Mouse (Mus musculus) layer of hippocampus, adult 9-10 months (tissue): ENCODE measurements around the gene Phgdh.
"Not testable (repeated sequence)": the region's sequence is repeated elsewhere in the genome, so short reads cannot be mapped to it uniquely, and the experiment has no call there.

Experiments
- DNase-seq: peaks from one replicate; pipeline ENCODE4 v3.0.0; 2022; ENCODE audit warnings: low spot score

Phgdh gene

DNA sequence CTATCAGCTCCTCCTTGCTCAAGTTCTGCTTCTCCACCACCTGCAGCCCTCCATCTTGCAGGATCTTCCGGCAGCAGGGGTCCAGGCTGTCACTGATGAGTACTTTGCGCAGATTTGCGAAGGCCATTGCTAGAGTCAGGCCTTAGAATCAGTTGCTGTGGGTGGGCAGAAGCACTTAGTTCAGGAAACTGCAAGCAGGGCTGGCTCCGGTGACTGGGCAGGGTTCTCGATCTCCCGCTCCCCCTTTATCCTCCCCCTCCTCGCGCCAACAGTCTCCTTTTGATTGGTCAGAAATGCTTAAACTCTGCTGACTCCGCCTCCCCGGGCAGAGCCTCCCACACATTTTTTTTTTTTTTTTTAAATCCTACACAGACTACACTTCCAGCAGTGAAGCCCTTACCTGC lies at the start of gene Phgdh:
Gene Phgdh (minus strand): TSS at position 285 of the 404 bp plus-strand sequence.
- not testable (repeated sequence) for DNase-seq

DNA sequence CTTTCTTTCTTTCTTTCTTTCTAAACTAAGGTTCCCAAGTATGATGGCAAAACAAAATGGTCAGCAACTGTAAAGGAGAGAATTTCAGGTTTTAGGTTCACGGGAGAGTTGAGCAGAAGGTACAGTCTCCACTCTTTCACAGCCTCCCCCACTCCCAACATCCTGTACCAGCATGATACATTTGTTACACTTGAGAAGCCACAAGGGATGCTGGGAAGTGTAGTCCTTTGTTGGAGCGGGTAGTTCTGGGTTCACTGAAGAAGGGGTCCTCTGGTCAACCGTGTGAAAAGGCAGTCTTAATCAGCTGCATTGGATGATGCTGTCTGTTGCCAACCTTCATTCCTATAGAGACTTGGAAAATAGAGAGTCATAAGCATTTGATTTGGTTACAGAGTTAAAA lies 49.5 kb upstream of the Phgdh start:
- DNase-seq = no peak

DNA sequence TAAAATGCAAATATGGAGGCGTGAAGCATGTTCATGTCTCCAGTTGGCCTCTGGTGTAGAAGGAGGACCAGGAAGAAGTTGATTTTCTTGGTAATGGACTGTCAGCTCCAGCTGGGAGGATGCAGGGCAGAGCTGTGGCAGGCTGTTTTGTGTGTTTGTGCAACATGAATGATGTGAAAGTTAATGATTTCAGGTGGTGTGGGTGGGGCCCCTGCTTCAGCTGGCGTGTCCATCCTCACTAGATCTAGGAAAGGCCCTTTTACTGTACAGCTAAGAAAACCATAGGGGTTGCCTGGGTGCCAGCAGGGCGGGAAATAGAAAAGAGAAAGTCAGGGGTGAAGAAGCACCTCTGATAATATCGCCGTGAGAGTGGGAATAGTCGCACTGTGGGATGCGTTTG lies 48.0 kb upstream of the Phgdh start:
- no peak for DNase-seq

DNA sequence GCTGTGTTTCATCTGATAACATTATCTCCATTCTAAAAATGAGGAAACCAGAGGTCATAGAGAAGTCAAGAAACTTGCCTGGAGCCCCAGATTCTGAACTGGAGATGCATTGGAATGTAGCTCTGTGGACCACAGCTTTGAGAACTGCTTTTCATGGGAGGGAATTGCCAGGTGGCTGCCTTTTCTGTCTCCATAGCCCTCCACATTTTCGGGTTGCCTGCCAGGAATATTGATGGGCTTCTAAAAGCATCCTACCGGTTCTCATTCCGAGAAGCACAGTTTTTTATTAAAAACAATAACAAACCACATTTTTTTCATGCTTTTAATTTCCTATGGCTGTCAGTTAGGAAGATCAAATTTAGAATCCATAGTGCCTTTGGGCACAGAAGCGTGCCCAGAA lies 47.3 kb upstream of the Phgdh start:
- no peak for DNase-seq

DNA sequence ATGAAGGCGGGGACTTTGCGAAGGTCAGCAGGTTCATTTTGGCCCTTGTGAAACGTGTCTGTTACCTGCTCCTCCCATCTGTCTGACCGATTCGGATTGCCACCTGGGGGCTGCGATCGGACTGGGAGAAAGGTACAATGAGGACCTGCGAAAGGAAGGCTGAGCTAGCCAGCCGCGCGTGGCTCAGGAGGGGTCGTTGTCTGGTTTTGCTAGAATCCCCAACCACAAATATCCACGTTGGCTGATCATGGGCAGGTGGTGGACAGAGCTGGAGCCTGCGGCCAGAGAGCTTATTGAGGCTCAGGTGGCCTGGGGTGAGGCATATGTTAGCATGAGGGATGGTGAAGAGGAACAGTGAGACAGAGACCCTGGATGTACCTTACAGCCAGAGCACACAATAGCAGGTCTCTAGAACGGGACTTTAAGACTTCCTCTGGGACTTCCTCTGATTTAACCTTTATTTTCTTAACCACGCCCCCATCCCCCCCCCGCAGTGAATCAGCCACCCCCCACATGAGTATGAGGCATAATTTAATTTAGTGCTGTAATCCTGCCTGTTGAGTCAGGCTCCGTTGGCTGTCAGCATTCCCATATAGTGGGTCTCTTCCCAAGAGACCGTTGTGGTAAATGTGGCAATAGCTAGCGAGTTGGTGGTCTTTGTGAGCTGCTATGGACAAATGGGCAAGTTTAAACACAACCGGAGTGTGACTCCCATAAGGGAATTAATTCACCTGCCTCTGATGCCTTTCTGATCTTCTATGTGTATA lies 43.4 kb upstream of the Phgdh start:
- no peak for DNase-seq

DNA sequence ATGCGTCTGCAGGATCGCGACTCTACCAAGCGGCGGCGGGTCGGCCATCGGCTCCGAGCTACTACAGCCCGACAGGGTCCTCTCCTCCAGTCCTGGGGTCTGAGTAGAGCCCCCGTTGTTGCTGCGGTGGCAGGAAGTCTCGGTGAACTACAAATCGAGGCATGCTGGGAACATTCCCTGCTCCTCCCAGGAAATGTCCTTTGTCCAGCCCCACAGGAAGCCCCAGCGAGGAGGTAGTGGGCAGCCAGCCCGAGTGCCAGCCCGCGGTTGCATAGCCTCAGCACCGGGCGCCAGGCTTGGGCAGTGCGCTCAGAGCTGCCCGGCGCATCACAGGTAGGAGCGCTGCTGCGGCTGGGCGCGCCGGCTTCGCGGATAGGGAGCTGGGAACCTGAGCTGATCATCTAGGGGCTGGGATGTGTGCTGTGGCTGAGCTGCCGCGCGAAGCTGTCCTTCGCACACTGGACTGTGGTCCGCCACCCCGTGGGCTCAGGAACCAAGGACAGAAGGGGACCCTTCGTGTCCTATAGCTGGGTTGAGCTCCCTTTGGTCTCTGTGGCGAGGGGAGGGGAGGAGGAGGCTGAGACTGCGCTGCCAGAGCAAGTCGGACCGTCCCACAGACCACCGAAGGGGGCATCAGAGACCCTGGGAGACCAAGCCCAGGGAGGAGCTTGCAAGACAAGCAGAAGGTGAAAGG lies 42.6 kb upstream of the Phgdh start, which contains the start of gene Zfp697:
Gene Zfp697 (plus strand): TSS at position 216 of the 694 bp plus-strand sequence.
- DNase-seq = peak; percentile 54

DNA sequence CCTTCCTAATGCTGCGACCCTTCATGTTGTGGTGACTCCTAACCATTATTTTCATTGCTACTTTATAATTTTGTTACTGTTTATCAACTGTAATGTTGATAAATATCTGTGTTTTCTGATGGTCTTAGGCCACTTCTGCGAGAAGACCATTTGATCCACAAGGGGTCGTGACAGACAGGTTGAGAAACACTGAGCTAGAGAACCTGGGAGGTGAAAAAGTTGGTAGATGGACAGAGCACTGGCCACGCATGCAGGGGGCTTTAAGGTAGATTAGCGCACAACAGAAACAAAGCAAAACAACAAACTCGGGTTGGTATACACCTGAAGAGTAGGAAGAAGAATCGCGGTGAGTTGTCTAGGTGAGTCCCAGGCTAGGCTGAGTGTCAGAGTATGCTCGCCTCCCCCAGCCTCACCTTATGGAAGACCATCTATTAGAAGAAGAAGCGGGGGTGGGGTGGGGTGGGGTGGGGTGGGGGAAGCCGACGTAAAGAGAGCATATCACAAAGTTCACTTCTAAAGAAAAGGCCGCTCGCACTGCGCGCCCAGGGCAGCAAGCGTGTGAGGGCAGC lies 42.0 kb upstream of the Phgdh start:
- no peak for DNase-seq

DNA sequence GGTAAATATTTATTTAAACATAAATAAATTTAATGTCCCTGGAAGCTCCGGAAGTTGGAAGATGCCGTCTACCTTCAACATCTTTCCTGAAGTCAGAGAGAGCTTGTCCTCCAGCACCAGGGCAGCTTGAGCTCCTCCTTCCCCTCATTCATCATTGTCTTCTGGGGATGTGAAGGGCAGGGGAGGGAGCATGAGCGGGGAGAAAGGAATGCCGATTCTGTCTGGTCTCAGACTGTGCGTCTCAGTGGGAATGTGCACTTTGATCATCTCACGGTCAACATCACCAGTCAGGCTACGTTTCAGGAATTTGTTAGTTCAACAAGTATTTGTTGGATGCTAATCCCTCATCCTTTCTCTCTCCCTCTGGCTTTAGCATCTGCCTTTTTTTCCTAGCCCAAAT lies 39.4 kb upstream of the Phgdh start:
- no peak for DNase-seq

DNA sequence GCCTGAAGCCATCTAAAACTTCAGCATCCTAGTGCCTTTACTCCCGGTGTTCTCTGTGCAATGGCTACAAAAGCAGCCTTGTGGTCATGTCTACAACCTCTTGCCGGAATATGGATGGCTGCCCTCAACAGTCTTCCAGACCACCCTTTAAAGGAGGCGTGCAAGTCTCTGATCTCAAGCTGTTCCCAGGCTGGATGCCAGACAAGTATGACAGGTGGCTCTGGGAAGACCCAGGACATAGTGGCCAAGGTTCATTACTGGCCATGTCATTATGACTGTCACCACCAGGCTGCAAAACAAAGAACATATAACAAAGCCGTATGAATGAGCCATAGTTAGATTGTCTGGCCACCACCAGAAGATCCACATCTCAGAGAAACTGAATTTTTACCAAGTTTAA lies 38.5 kb upstream of the Phgdh start:
- no peak for DNase-seq

DNA sequence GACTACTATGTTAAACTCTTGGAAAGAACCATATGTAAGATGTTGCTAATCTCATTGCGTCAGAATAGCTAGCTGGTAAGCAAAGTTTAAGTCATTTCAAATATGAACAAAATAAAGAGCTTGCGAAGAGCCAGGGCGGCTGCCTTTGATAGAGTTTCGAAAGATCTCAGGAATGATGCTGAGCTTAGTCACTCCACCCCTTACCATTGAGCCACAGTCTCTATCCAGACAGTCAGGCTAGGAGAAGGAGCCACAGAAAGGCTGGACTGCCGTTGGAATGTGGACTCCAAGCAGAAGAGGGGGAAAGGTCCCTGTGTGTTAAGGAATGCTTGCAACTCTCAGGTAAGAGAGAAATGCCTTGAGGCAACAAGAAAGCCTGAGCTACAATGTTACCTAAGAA lies 35.2 kb upstream of the Phgdh start:
- DNase-seq = no peak

DNA sequence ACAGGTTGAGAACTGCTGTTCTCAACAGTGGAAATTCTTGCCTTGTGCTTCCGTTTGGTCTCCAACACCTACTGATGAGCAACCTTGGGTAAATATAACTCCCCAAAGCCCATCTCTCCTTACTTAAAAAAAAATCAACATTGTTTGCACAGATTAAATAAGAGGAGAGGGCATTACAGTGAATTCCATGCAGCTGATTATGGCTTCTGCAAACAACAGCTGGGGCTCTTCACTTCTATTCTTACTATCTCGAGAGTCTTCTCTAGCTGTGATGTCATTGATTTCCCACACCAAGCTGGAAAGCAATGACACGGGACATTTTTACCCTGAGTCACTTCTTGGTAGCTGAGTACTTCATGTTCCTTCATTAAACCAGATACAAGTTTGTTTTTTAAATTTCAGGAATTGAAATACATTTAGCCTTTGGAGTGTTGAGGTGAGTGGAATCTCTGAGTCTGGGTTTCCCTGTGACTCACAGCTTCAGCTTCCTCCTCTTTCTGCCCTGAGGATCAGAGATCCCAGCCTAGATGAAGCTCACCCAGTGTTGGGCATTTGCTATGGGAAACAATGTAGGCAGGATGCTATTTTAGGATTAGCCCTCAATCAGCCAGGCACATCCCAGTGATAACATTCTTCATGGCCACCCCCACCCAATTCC lies 34.4 kb upstream of the Phgdh start:
- no peak for DNase-seq

DNA sequence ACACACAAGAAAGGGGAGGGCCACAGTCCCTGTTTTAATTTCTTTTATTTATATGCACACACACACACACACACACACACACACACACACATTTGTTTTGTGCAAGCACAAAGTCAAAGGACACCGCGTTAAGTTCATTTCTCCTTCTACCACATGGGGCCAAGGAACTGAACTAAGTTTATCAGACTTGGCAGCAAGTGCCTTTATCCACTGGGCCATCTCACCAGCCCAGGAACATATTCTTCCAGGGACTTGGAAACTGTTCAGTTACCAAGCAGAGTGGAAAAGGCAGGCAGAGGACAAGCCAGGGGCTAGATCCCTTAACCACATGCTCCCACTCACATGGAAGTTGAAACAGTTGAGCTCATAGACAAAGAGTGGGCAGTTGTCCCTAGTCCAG lies 29.0 kb upstream of the Phgdh start:
- DNase-seq = no peak

DNA sequence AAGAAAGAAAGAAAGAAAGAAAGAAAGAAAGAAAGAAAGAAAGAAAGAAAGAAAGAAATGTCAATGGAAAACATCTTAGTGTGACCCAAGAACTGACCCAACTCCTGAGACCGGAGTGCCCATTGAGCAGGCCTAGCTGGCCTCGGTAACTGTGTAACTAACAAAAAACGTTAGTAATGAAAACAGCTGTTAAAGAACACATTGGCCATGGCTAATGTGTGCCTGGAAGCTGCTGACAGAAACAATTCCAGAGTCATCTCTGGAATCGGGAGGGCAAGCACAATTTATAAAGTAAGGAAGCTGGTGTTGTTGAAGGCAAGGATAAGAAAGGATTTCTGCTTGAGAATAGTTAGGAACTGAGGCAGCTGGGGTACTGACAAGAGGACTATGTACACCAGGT lies 28.5 kb upstream of the Phgdh start:
- DNase-seq = no peak

DNA sequence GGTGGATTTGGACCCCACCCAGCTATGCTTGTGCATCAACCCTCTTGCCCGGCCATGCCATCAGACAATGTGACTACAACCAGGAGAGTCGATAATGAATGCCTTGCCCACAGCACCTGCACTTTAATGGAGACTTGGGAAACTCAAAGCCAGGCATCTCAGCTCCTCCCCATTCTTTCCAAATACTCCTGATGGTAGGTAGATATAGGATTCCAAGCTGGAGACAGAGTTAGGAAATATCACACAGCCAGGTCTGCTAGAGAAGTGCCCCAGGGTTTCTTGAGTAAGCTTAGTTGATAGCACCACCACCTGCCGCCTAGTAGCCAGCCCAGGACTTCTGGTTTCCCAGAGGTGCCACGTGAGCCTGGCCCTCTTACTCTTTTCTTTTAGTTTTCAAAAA lies 27.0 kb upstream of the Phgdh start:
- DNase-seq = no peak

DNA sequence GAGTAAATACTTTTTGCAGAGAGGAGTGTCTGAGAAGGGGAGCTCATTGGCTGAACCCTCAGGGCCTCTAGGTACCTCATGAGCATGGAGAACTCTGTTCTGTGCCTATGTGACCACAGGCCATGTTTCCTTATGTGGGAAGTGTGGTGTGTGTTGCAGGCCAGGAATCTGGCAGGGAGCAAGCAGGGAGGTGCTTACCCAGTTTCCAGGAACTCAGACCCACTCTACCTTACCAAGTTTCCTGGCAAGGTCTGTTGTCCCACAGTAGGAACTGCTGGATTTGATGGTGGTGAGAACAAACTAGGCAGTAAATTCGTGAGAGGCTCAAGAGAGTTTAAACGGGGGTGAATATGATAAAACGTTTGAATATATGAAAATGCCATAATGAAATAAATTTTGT lies 26.3 kb upstream of the Phgdh start:
- no peak for DNase-seq

DNA sequence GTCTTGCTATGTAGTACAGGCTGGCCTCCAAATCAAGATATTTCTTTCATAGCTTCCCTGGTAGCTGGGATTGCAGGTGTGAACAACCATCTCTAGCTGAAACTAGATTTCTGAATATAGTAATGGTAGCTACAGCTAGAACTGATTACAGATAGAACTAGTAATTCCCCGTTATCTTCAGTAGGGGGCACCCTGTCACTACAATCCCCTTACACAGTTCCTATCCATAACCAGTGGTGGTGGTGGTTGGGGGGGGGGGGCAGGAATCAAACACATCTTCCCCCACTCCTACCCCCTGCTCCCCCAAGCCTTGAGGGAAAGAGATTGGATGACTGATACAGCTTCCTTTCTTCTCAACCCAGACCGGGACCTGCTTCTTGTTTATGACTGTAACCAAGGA lies 23.0 kb upstream of the Phgdh start:
- no peak for DNase-seq

DNA sequence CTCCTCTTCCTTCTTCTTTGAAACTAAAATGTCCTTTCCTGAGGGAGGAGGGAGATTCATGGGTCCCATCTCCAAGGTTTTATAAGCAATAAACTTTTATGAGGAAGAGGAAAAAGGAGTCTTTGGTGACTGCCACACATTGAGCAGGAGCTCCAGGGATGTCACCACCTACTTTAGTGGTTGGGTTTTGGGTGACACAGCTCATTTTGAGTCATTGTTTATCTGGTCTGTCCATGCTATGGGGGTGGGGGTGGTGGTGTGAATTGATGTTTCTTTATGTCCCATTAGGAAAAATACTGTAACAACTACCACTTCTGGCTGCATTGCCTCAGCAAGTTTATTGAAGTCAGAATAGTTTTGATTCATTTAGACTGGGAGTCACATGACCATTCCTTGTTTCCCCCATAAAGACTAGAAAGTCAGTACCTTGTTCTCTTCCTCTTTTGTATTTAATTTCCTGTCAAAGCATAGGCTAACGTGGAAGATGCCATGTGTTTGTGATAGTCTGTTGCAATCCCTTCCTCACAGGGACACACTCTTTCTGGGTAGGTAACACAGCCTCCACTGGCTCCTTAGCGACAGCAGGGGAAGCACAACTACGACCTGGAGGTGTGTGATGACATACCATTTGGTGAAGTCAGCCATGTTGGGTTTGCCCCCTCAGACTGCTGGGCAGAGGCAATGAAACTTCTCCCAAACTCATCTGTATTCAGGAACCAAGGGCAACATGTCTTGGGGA lies 17.0 kb upstream of the Phgdh start:
- no peak for DNase-seq

DNA sequence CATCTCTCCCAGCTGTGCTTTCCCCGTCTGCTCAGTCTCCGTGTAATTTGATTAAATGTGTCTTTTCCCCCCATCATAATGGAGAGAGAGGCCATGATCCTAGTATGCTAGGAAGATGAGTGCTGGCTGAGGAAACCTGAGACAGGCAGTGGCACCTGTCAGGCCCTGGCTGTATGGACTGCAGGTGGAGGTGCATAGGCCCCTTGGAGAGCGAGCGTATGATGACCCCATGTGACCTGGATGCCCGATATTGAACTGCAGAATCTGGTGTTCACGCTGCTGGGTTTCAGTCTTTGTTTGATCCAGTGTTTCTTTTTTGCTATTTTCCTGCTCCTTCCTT lies 16.2 kb upstream of the Phgdh start:
- no peak for DNase-seq

DNA sequence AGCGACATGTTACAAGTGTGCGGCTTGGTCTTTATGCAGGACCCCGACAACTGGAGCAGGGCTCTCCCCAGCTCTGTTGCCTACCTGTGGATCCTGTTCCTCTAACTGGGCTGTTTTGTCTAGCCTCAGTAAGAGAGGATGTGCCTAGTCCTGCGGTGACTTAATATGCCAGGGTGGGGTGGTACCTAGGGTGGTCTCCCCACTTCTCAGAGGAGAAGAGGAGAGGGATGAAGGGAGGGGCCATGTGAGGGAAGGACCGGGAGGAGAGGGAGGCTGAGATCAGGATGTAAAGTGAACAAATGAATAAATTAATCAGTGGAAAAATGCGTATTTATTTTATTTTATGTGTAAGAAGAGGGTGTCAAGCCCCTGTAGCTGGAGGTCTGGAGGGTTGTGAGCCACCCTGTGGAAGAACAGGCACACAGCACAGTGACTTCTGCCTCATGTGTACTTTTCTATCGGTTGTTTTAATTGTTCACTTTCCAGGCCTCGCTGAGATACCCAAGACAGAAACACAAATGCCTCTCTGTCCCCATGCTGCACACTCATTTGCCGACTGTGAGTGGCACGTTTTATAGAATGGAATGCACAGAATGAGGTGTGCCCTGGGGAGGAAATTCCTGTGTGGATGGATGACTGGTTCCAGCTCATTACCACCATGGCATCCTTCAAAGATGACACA lies 15.7 kb upstream of the Phgdh start:
- DNase-seq = no peak

DNA sequence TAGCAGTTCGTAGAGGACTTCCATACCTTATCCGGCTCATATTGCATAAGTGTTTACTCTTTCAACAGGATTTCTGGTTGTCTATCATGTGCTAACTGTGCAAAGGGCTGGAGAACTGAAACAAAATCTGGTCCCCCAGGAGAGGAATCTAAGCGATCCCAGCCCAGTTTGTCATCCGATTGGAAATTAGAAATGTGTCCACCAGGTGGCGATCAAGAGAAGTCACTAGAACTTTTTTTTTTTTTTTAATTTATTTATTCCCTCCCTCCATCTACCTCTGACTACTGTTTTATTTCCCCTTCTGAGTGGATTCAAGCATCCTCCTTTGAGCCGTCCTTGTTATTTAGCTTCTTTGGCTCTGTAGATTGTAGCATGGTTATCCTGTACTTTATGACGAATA lies 14.1 kb upstream of the Phgdh start:
- peak; percentile 74 for DNase-seq

DNA sequence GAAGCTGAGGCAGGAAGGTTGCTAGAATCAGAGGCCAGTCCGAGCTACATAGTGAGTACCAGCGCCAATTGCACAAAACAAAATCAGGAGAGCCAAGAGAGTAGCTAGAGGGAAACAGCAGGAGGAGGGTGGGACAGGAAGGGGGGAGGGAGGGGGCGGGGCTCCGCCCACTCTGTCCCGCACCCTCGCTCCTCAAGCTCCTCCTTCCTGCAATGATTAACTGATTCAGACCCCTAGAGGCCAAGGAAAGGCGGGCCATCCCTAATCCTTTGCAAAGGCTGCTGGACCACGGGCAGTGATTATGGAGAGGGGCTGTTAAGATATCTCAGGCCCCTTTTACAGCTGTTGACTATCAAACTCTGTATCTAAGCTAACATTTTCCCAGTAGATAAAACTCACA lies 8.9 kb upstream of the Phgdh start:
- DNase-seq = no peak

DNA sequence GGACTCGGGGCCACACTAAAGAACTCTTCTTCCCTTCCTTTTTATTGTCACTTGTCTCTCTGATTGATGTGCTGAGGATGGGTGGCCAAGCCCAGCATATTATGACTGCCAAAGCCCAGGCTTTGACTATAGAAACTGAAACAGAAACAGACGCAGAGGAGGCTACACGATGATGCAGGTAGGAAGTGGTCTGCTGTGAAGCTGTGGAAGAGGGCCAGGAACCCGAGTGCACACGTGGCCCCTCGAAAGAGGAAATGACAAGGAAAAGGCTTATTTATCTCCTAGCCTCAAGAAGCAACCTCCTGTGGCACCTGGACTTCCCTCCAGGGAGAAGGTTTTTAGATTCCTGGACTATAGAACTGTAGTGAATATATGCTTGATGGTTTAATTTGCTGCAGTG lies 8.3 kb upstream of the Phgdh start:
- no peak for DNase-seq
